Mouse (Mus musculus) heart, embryonic 13.5 days (tissue): ENCODE data around the gene Runx3. TPM values are rescaled to one million over a fixed set of nuclear protein-coding genes. Genes with fewer than 3 reads are reported as not detected.

Experiments
- ATAC-seq: fragments of 200-750 bp; cut with Nextera tagmentation; 2 replicates; pipeline ENCODE4 v1.8.0; 2017; ENCODE audit warnings: moderate TSS enrichment; ENCODE audit not compliant: insufficient number of reproducible peaks, low FRiP score, low TSS enrichment; ENCODE audit errors: extremely low read depth
- H3K27ac ChIP-seq: fragments of 300-500 bp; sonication (generic); replicated peaks from 2 replicates; pipeline ENCODE4 v1.5.1; 2015; ENCODE audit warnings: moderate library complexity, mild to moderate bottlenecking, inconsistent platforms
- H3K27me3 ChIP-seq: fragments of 300-500 bp; sonication (generic); replicated peaks from 2 replicates; pipeline ENCODE4 v1.6.1; 2015; ENCODE audit warnings: mild to moderate bottlenecking, inconsistent platforms
- H3K36me3 ChIP-seq: fragments of 300-500 bp; sonication (generic); 2 replicates; pipeline ENCODE4 v1.6.1; 2015; ENCODE audit warnings: mild to moderate bottlenecking, inconsistent platforms
- H3K4me1 ChIP-seq: fragments of 300-500 bp; sonication (generic); 2 replicates; pipeline ENCODE4 v1.6.1; 2015; ENCODE audit warnings: inconsistent platforms
- H3K4me2 ChIP-seq: fragments of 300-500 bp; sonication (generic); 2 replicates; pipeline ENCODE4 v1.6.1; 2015; ENCODE audit warnings: inconsistent platforms, mild to moderate bottlenecking, moderate library complexity
- H3K4me3 ChIP-seq: fragments of 300-500 bp; sonication (generic); 2 replicates; pipeline ENCODE4 v1.5.1; 2015; ENCODE audit warnings: moderate library complexity, mild to moderate bottlenecking, inconsistent platforms
- H3K9ac ChIP-seq: fragments of 300-500 bp; sonication (generic); 2 replicates; pipeline ENCODE4 v1.6.1; 2015; ENCODE audit warnings: inconsistent platforms, mild to moderate bottlenecking, moderate library complexity
- H3K9me3 ChIP-seq: fragments of 300-500 bp; sonication (generic); 2 replicates; pipeline ENCODE4 v1.6.1; 2016; ENCODE audit warnings: inconsistent platforms
- WGBS: fragments of 180-500 bp; shearing (Covaris S2); methylation state at CpG from one replicate; pipeline ENCODE4 v1.1.7; 2015; ENCODE audit warnings: mixed read lengths; 5-methylcytosine and 5-hydroxymethylcytosine counted together
- polyA plus RNA-seq: library from polyadenylated mRNA; unstranded; fragments of >200 nt; fragmentation: Nextera tagmentation; extraction: Ambion mirVana; gene quantifications from 2 replicates; pipeline ENCODE4 v1.2.1, GENCODE M21; 2015

Gene Runx3
- polyA plus RNA-seq, 1 experiment from 2014 or later: 0.05 TPM

DNA sequence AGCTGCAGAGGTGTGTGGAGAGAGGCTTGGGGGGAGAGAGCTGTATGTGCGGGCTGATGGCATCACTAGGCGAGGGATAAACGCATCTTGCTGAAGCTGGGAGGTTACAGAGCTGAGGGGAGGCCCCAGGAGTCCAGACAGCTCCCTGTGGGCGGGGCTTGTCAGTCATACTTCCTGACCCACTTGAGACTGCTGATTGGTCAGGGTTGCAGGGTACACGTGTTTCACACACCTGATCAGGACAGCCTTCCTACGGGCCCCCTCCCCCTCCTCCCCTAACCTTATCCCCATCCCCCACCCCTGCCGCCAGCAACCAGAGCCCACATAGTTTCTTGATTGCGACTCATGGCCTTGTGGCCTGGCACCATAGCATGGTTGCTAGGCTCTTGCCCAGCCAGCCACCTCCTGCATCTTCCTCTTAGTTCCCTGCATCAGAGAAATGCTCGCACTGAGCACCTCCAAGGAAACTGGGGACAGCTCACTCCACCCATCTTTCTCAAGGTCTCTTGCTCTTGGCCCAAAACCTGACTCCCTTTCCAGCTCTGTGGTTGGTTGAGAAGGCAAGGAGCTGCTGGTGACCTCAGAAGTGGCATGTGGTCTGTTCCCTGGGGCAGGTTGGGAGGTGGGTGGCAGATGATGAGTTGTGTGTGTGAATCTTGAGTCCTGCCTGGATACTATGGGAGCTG, 38.4 kb downstream of the Runx3 start:
- H3K4me1 ChIP-seq: peaks cover 23% of the 10 kb centered on the region
- no peak overlapping the region for H3K27ac ChIP-seq
- no peak for ATAC-seq
- H3K4me3 ChIP-seq: no peak overlapping the region
- H3K9me3 ChIP-seq: no peaks in the 10 kb centered on the region
- H3K27me3 ChIP-seq: peaks cover 90% of the 10 kb centered on the region
- no peak overlapping the region for H3K4me2 ChIP-seq
- no peak overlapping the region for H3K9ac ChIP-seq
- 10% methylated on average over 9 of the region's 9 CpGs for WGBS
- no peaks in the 10 kb centered on the region for H3K36me3 ChIP-seq

DNA sequence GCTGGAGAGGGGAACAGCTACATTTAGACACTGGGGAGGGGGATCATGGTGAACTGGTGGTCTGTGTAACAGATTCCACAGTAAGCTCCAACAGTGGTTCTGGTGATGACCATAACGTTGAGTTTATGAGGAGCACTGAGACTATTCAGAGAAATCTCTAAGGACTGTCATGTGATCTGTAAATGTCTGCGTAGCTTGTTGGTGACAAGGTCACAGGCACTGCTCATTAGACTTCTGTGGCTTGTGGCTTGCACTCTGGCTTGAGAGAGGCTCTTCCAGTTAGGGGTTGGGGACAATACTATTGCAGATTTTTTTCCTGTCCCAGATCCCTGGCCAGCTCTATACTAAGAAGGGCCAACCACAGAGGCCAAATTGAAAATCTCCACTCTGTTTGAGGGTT, 39.2 kb downstream of the Runx3 start:
- peaks cover 23% of the 10 kb centered on the region for H3K4me1 ChIP-seq
- H3K36me3 ChIP-seq: no peaks in the 10 kb centered on the region
- no peak for ATAC-seq
- 45% methylated on average over 2 of the region's 2 CpGs for WGBS
- H3K9ac ChIP-seq: no peak overlapping the region
- H3K27me3 ChIP-seq: peaks cover 90% of the 10 kb centered on the region
- H3K27ac ChIP-seq: no peak overlapping the region
- no peaks in the 10 kb centered on the region for H3K9me3 ChIP-seq
- H3K4me3 ChIP-seq: no peak overlapping the region
- H3K4me2 ChIP-seq: no peak overlapping the region

DNA sequence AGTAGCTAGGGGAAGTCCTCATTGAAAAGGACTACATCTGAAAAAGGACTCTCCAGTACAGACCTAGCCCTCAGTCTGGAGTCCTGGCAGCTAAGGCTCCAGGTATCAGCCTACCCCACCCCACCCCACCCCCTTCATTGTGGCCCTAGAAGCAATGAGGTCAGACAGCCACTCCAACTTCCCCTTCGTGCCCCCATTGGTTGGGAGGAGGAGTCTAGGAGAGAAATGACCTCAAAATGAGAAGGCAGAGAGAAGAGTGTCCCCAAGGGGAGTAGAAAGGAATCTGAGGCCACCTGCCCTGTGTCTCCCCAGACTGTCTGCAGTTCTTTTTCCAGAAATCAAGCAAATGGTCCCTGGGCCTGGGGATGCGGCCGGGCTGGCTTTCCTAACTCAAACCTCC, 39.7 kb downstream of the Runx3 start:
- WGBS: 70% methylated on average over 3 of the region's 3 CpGs
- Histone ChIP-seq H3K9me3 (no peaks in the 10 kb centered on the region), H3K4me3 (no peak overlapping the region), H3K36me3 (no peaks in the 10 kb centered on the region), H3K27ac (no peak overlapping the region), H3K27me3 (peaks cover 90% of the 10 kb centered on the region), H3K4me1 (peaks cover 23% of the 10 kb centered on the region), H3K9ac (no peak overlapping the region), H3K4me2 (no peak overlapping the region)
- ATAC-seq: no peak

DNA sequence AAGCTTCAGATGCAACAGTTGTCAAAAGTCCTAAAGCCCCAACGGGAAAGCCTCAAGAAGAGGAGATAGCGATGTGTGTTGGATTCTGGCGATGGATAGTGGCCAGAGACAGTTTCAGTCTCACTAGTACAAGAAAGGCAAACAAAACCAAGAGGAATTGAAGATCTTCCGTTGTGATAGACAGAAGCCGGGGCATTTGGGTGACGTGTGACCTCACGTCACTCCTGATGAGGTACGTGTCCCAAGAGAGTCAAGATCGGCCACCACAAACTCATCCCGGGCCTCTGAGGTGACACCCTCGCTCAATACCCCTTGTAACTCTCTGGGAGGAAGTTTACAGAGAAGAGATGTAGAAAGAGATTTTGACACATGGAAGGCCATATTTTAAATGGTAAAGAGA, 41.0 kb downstream of the Runx3 start:
- no peak for ATAC-seq
- H3K9me3 ChIP-seq: no peaks in the 10 kb centered on the region
- no peak overlapping the region for H3K9ac ChIP-seq
- no peak overlapping the region for H3K4me2 ChIP-seq
- H3K27me3 ChIP-seq: peaks cover 90% of the 10 kb centered on the region
- no peak overlapping the region for H3K4me3 ChIP-seq
- WGBS: 72% methylated on average over 11 of the region's 11 CpGs
- no peaks in the 10 kb centered on the region for H3K36me3 ChIP-seq
- peaks cover 28% of the 10 kb centered on the region for H3K4me1 ChIP-seq
- no peak overlapping the region for H3K27ac ChIP-seq

DNA sequence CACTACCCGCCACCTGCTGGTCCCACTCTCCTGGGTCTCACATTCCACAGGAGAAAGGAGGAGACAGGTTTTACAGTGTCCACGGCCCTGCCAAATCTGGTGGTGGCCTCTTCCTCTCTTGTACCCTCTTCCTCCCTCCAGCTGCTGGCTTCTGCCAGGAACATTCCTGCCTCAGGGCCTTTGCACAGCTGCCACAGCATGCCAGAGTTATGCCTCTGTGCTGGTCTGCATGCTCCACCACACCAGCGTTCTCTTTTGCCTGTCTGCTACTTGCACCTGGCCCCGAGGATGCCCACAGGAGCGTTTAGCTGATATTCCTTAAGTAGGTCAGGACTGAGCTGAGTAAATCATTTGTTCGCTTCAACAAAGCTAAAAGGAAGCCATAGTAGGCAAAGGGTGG, 45.3 kb downstream of the Runx3 start:
- Histone ChIP-seq H3K4me2 (no peak overlapping the region), H3K27ac (no peak overlapping the region), H3K9ac (peak overlapping the region; percentile 67; the same call in 1 of the 2 replicates), H3K4me3 (no peak overlapping the region), H3K9me3 (no peaks in the 10 kb centered on the region), H3K27me3 (peaks cover 89% of the 10 kb centered on the region), H3K4me1 (peaks cover 40% of the 10 kb centered on the region), H3K36me3 (no peaks in the 10 kb centered on the region)
- WGBS: 63% methylated on average over 6 of the region's 6 CpGs
- no peak for ATAC-seq

DNA sequence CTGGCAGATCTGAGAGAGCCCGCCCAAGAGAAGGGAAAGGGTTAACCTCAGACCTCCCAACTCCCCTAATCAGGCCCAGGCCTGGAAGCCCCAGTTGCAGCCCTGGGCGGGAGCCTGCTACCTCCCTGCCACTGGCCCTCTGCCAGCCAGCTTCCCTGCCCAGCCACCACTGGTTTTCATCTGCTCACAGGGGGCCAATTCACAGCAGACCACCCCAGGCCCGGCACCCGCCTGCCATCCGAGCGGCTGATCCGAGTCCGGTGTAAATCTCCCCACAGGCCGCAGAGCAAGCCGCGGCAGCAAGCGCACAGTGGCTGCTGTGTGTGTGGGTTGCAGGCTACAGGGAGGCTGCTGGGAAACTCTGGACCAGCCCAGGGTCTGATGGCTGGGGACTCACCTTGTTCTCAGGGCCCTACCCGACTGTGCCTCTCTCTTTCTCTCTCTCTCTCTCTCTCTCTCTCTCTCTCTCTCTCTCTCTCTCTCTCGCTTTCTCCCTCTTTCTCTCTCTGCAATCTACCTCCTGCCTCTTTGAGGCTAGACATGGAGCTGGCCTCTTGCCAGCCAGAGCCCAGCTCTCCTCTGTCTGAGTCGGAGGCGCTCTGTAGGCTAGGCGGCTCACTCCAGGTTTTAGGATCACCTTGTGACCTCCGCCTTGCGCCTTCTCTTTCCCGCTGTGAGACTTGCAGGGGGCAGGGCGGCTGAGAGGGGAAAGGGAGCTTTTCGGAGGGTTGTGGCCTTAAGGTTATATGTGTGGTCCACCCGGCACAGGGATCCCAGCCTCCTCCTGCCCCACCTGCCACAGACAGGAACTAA, 46.2 kb downstream of the Runx3 start:
- H3K36me3 ChIP-seq: no peaks in the 10 kb centered on the region
- H3K4me2 ChIP-seq: peak overlapping the region; percentile 63
- H3K4me3 ChIP-seq: peak overlapping the region; percentile 28
- H3K9me3 ChIP-seq: no peaks in the 10 kb centered on the region
- H3K27ac ChIP-seq: 0 out of 2 replicates have a peak overlapping the region, but pooled peaks have one; percentile 12
- 5% methylated on average over 23 of the region's 23 CpGs for WGBS
- no peak for ATAC-seq
- peak overlapping the region; percentile 67 for H3K9ac ChIP-seq
- H3K27me3 ChIP-seq: peaks cover 89% of the 10 kb centered on the region
- H3K4me1 ChIP-seq: peaks cover 35% of the 10 kb centered on the region

DNA sequence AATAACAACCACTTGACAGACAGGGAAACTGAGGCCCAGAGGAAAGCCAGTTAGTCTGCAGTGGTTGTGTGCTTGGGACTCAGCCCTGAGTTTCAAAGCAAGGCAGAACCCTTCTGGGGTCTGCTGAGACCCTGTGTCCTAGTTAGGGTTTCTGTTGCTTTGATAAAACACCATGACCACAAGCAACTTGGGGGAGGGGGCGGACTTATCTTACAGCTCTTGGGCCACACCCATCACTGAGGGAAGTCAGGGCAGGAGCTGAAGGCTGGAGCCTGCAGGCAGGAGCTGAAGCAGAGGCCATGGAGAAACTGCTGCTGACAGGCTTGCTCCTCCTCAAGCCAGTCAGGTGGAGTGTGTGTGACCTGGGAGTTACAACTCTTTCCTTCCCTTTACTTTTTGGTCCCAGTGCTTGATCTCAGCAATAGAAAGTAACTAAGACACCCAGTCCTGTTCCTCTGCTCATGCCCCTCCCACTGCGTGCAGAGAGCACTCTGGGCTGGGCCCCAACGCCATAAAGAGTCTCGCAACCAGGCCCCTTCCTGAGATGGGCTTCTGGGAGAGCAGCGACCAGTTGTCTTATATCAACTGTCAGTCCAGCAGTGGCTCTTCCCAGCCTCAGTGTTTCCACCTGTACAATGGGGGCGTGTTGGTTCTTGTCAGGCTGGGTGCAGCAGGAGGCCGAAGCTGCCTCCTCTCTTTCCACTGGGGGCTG, 47.5 kb downstream of the Runx3 start:
- Histone ChIP-seq H3K9ac (no peak overlapping the region), H3K36me3 (no peaks in the 10 kb centered on the region), H3K4me2 (no peak overlapping the region), H3K27me3 (peaks cover 99% of the 10 kb centered on the region), H3K4me3 (no peak overlapping the region), H3K9me3 (no peaks in the 10 kb centered on the region), H3K27ac (no peak overlapping the region), H3K4me1 (peaks cover 28% of the 10 kb centered on the region)
- ATAC-seq: no peak
- 52% methylated on average over 7 of the region's 7 CpGs for WGBS

DNA sequence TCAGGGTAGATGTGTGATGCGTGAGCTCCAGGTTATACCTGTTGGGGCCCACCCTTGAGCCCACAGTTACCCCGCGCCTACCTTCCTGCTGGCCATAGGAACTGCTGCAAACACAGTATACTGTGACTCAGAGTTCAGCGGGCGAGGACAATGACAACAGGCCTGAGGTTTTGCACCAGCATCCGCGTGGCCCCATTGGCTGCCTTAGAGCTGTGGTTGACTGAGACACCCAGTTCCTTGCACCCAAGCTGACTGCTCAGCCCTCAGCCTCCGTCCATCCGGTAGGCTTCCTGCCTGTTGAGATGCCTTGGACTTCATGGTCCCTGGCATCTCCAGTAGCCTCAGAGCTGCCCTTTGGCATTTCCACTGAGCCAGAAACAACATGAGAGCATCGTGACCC, 48.6 kb downstream of the Runx3 start:
- Histone ChIP-seq H3K4me2 (no peak overlapping the region), H3K9me3 (no peaks in the 10 kb centered on the region), H3K4me1 (peaks cover 28% of the 10 kb centered on the region), H3K36me3 (no peaks in the 10 kb centered on the region), H3K9ac (no peak overlapping the region), H3K27ac (no peak overlapping the region), H3K27me3 (peaks cover 99% of the 10 kb centered on the region), H3K4me3 (no peak overlapping the region)
- 78% methylated on average over 10 of the region's 10 CpGs for WGBS
- no peak for ATAC-seq

DNA sequence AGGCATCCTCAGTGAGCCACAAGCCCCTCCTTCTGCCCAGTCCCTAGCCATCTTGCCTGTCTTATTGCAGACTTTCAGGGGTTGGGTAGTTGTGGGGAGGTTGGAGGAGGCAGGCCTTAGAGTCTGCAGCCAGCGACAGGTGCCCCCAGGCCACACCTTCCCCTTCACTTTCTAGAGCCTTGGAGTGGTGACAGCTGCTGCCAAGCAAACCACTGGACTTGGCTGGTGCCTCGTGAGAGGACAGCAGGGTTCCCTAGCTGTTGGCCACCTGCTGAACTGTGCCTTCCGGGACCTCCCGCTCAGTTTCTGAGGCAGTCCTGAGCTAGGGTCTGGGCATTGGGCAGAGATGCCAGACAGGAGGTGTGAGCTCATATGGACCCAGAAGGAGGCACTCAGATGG, 49.0 kb downstream of the Runx3 start:
- Histone ChIP-seq H3K4me1 (peaks cover 28% of the 10 kb centered on the region), H3K9ac (no peak overlapping the region), H3K9me3 (no peaks in the 10 kb centered on the region), H3K4me3 (no peak overlapping the region), H3K4me2 (no peak overlapping the region), H3K36me3 (no peaks in the 10 kb centered on the region), H3K27ac (no peak overlapping the region), H3K27me3 (peaks cover 99% of the 10 kb centered on the region)
- 42% methylated on average over 4 of the region's 4 CpGs for WGBS
- no peak for ATAC-seq

DNA sequence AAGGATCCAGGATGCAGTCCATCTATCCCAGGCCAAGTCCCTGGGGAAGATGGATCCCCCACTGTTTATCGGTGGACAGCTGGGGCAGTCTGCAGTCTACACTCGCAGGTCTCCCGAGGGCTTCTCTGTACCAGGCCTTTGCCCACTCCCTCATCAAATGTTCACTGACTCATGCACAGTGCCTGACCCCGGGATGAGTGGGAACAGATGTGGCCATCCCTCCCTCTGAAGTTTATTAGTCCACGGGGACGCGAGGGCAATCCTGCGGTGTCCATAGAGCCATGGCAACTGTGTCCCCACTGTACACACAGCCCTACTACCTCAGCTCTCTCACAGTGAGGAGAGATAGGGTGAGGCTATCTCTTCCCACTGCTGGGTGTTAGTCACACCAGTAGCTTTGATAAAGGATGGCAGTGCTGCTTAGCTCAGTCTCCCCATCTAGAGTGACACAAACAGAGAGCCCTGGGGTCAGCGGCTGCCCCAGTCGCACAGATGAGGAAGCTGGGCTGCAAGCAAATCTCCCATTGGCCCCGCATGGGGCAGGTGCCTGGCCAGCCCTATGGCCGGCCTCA, 50.9 kb downstream of the Runx3 start:
- Histone ChIP-seq H3K27ac (no peak overlapping the region), H3K9ac (no peak overlapping the region), H3K36me3 (no peaks in the 10 kb centered on the region), H3K4me1 (peaks cover 36% of the 10 kb centered on the region), H3K4me2 (no peak overlapping the region), H3K4me3 (no peak overlapping the region), H3K27me3 (peaks cover 99% of the 10 kb centered on the region), H3K9me3 (no peaks in the 10 kb centered on the region)
- ATAC-seq: no peak
- WGBS: 55% methylated on average over 12 of the region's 12 CpGs

DNA sequence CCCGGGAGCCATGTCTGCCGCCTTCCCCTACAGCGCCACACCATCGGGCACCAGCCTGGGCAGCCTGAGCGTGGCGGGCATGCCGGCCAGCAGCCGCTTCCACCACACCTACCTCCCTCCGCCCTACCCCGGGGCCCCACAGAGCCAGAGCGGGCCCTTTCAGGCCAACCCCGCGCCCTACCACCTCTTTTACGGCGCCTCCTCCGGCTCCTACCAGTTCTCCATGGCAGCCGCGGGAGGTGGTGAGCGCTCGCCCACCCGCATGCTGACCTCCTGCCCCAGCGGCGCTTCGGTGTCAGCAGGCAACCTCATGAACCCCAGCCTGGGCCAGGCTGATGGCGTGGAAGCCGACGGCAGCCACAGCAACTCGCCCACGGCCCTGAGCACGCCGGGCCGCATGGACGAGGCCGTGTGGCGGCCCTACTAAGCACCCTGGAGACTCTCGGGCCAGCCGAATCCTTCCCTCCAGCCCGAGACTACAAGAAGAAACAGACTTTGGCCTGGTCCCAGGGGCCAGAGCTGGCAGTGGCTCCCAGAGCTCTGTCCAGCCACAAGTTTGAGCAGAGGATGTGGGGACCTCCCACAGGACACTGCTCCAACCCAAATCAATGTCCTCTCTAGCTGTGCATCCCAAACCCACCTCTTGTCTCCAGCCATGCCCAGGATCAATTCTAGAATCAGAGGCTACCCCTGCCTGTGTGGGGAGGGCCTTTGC, 55.1 kb downstream of the Runx3 start:
- no peak for ATAC-seq
- H3K4me2 ChIP-seq: peak overlapping the region; percentile 73
- peaks cover 23% of the 10 kb centered on the region for H3K4me1 ChIP-seq
- H3K36me3 ChIP-seq: no peaks in the 10 kb centered on the region
- peak overlapping the region; percentile 49 for H3K4me3 ChIP-seq
- no peaks in the 10 kb centered on the region for H3K9me3 ChIP-seq
- peaks cover 99% of the 10 kb centered on the region for H3K27me3 ChIP-seq
- H3K27ac ChIP-seq: no peak overlapping the region
- H3K9ac ChIP-seq: peak overlapping the region; percentile 71
- 9% methylated on average over 38 of the region's 38 CpGs for WGBS
